Mouse (Mus musculus) heart, postnatal 0 days (tissue): Measurements from ENCODE around the gene Ssbp2.

Source experiments
- CTCF ChIP-seq: IDR thresholded peaks from 2 replicates; pipeline ENCODE4 v1.5.1; 2016; ENCODE audit warnings: antibody characterized with exemption, control low read depth, low read depth
- EP300 ChIP-seq: IDR thresholded peaks from 2 replicates; pipeline ENCODE4 v1.6.1; 2016; ENCODE audit warnings: antibody characterized with exemption, low read depth

GRCm38 (mm10) chr13:91638836-91639235 is 178.8 kb downstream of the Ssbp2 start:
- TF ChIP-seq CTCF: no peak
- TF ChIP-seq EP300: no peak
